10 mouse cellular contexts compared by ENCODE assay signal in genomic region chr3:97932771-97933170, GRCm38 (mm10). TPM values are rescaled to one million over a fixed set of nuclear protein-coding genes. Genes with fewer than 3 reads are reported as not detected.
A peak's percentile ranks its signal among the peaks of the same experiment; 100 is the strongest.
DNase-seq lines count a peak whose midpoint lies in the region; ATAC-seq and TF ChIP-seq lines count a peak whose summit lies in the region.
"Had no signal": no experiment of that assay in that cellular context is flagged by ENCODE, and none has a peak within 500 bp of the region (broad histone marks: within the 10 kb centered on the region; RNA-seq: fewer than 3 reads in every experiment).

No protein-coding gene starts in this region.

- no peak for DNase-seq in hindbrain, embryonic 10.5 days (ENCODE audit: low spot score)
- no peak for DNase-seq in hindbrain, embryonic 11.5 days (ENCODE audit: low spot score)
- peak; percentile 42 for DNase-seq in CD4-positive, CD25-positive, alpha-beta regulatory T cell, adult 2 months (ENCODE audit: low read depth, low spot score)
- DNase-seq in thymus, postnatal 4 days, result no peak
- no peak for DNase-seq in ovary, adult 18-20 months (ENCODE audit: low spot score)
- DNase-seq: right cerebral cortex, adult 18-20 months had no signal

- H3K4me1 ChIP-seq in hindbrain, embryonic 10.5 days (replicated peaks), result peaks cover 56% of the 10 kb centered on the region
- 0 out of 2 replicates have a peak, but pooled peaks cover 7% of the 10 kb centered on the region for H3K4me1 ChIP-seq in hindbrain, embryonic 11.5 days (replicated peaks; ENCODE audit: control insufficient read depth, insufficient read depth, low read length)
- peaks cover 13% of the 10 kb centered on the region; the same call in 1 of the 2 replicates for H3K4me1 ChIP-seq in bone marrow, adult 2 months (ENCODE audit: control insufficient read depth, insufficient read depth, low read length)
- peaks cover 45% of the 10 kb centered on the region for H3K4me1 ChIP-seq in limb, embryonic 15.5 days

- H3K27me3 ChIP-seq in hindbrain, embryonic 10.5 days (ENCODE audit: insufficient read depth, poor library complexity, severe bottlenecking), result peaks cover 24% of the 10 kb centered on the region
- no peaks in the 10 kb centered on the region for H3K27me3 ChIP-seq in hindbrain, embryonic 11.5 days (ENCODE audit: control insufficient read depth, insufficient read depth, low read length)
- no peaks in the 10 kb centered on the region for H3K27me3 ChIP-seq in limb, embryonic 15.5 days

- WGBS in hindbrain, embryonic 10.5 days, result 41% methylated on average over 11 of the region's 11 CpGs
- WGBS in hindbrain, embryonic 11.5 days, result 48% methylated on average over 11 of the region's 11 CpGs
- 10% methylated on average over 11 of the region's 11 CpGs for WGBS in bone marrow, adult 2 months
- WGBS in limb, embryonic 15.5 days, result 38% methylated on average over 11 of the region's 11 CpGs

- ATAC-seq in hindbrain, embryonic 11.5 days (ENCODE audit: low FRiP score), result no peak
- ATAC-seq in limb, embryonic 15.5 days (ENCODE audit: insufficient number of reproducible peaks, low FRiP score, low TSS enrichment, low read depth), result no peak
- ATAC-seq: forebrain, embryonic 14.5 days had no signal

- no peak for TF ChIP-seq POLR2A in bone marrow, adult 2 months (IDR thresholded peaks at IDR 0.05; ENCODE audit: borderline replicate concordance, control insufficient read depth, low read depth, low read length)

- peak overlapping the region; percentile 0; the same call in 1 of the 2 replicates for H3K27ac ChIP-seq in hindbrain, embryonic 10.5 days
- H3K27ac ChIP-seq in hindbrain, embryonic 11.5 days (ENCODE audit: low read depth, low read length), result no peak overlapping the region
- peak overlapping the region; percentile 40; the same call in 1 of the 2 replicates for H3K27ac ChIP-seq in bone marrow, adult 2 months (ENCODE audit: control insufficient read depth, insufficient read depth, low read depth, low read length, poor library complexity)
- H3K27ac ChIP-seq in limb, embryonic 15.5 days, result no peak overlapping the region
- H3K27ac ChIP-seq: lung, embryonic 15.5 days had no signal

- H3K4me2 ChIP-seq in hindbrain, embryonic 11.5 days (replicated peaks; ENCODE audit: low read depth, low read length), result no peak overlapping the region
- H3K4me2 ChIP-seq in limb, embryonic 15.5 days, result peak overlapping the region; percentile 10; the same call in 1 of the 2 replicates

- no peaks in the 10 kb centered on the region for H3K9me3 ChIP-seq in hindbrain, embryonic 10.5 days
- H3K9me3 ChIP-seq in hindbrain, embryonic 11.5 days (ENCODE audit: control insufficient read depth, low read length), result no peaks in the 10 kb centered on the region
- H3K9me3 ChIP-seq in limb, embryonic 15.5 days, result no peaks in the 10 kb centered on the region
- H3K9me3 ChIP-seq: lung, embryonic 15.5 days had no signal

- H3K36me3 ChIP-seq in hindbrain, embryonic 10.5 days, result no peaks in the 10 kb centered on the region
- no peaks in the 10 kb centered on the region for H3K36me3 ChIP-seq in hindbrain, embryonic 11.5 days (ENCODE audit: control insufficient read depth, insufficient read depth, low read length)
- H3K36me3 ChIP-seq in limb, embryonic 15.5 days, result no peaks in the 10 kb centered on the region
- H3K36me3 ChIP-seq: lung, embryonic 15.5 days had no signal

- no peak for TF ChIP-seq CTCF in bone marrow, adult 2 months (IDR thresholded peaks at IDR 0.05; ENCODE audit: control insufficient read depth, insufficient read depth, low read length)

- H3K4me3 ChIP-seq in hindbrain, embryonic 10.5 days, result no peak overlapping the region
- H3K4me3 ChIP-seq in hindbrain, embryonic 11.5 days (ENCODE audit: low read depth, low read length), result no peak overlapping the region
- H3K4me3 ChIP-seq in bone marrow, adult 2 months (replicated peaks; ENCODE audit: control insufficient read depth, low read depth, low read length), result no peak overlapping the region
- no peak overlapping the region for H3K4me3 ChIP-seq in limb, embryonic 15.5 days
- H3K4me3 ChIP-seq: lung, embryonic 15.5 days had no signal

- H3K9ac ChIP-seq in hindbrain, embryonic 11.5 days (ENCODE audit: low read depth, low read length), result no peak overlapping the region
- H3K9ac ChIP-seq in limb, embryonic 15.5 days, result no peak overlapping the region

RNA-seq across cellular contexts. Expression of gene Sec22b, which starts 31.8 kb away (rescaled TPM):
- polyA plus RNA-seq in hindbrain, embryonic 10.5 days (2016; fragmentation: Nextera tagmentation; extraction: Ambion mirVana), result 109 and 121 TPM in 2 replicates
- 134 and 135 TPM in 2 replicates for polyA plus RNA-seq in hindbrain, embryonic 11.5 days (2014; fragmentation: Nextera tagmentation; extraction: Ambion mirVana)
- polyA plus RNA-seq in bone marrow, adult 2 months (2011; ENCODE audit: insufficient read depth, insufficient read length, low replicate concordance, missing spikeins), result 28.6 and 45.3 TPM in 2 replicates
- 180 and 181 TPM in 2 replicates for polyA plus RNA-seq in limb, embryonic 15.5 days (2015; fragmentation: Nextera tagmentation; extraction: Ambion mirVana)

RNA-seq across cellular contexts. Expression of gene Pde4dip, which starts 44.3 kb away (rescaled TPM):
- 22.4 and 29.4 TPM in 2 replicates for polyA plus RNA-seq in hindbrain, embryonic 10.5 days (2016; fragmentation: Nextera tagmentation; extraction: Ambion mirVana)
- 27.5 and 35.5 TPM in 2 replicates for polyA plus RNA-seq in hindbrain, embryonic 11.5 days (2014; fragmentation: Nextera tagmentation; extraction: Ambion mirVana)
- polyA plus RNA-seq in bone marrow, adult 2 months (2011; ENCODE audit: insufficient read depth, insufficient read length, low replicate concordance, missing spikeins), result 7.5 and 12.7 TPM in 2 replicates
- 33.6 and 48.9 TPM in 2 replicates for polyA plus RNA-seq in limb, embryonic 15.5 days (2015; fragmentation: Nextera tagmentation; extraction: Ambion mirVana)

Comparison
In these comparisons a context has a peak if more than half of its experiments do, and no peak if none do; other contexts are left out.
1. H3K27ac ChIP-seq: peak in hindbrain, embryonic 10.5 days (single experiment) and bone marrow, adult 2 months (single experiment); none in hindbrain, embryonic 11.5 days (single experiment) and limb, embryonic 15.5 days (single experiment).